Mouse (Mus musculus): ENCODE measurements around the gene Ccdc57. TPM values are rescaled to one million over a fixed set of nuclear protein-coding genes. Genes with fewer than 3 reads are reported as not detected.

Ccdc57 gene
- polyA plus RNA-seq (2015; fragmentation: Nextera tagmentation; extraction: Ambion mirVana) = 7.4 and 8.2 TPM in 2 replicates

DNA sequence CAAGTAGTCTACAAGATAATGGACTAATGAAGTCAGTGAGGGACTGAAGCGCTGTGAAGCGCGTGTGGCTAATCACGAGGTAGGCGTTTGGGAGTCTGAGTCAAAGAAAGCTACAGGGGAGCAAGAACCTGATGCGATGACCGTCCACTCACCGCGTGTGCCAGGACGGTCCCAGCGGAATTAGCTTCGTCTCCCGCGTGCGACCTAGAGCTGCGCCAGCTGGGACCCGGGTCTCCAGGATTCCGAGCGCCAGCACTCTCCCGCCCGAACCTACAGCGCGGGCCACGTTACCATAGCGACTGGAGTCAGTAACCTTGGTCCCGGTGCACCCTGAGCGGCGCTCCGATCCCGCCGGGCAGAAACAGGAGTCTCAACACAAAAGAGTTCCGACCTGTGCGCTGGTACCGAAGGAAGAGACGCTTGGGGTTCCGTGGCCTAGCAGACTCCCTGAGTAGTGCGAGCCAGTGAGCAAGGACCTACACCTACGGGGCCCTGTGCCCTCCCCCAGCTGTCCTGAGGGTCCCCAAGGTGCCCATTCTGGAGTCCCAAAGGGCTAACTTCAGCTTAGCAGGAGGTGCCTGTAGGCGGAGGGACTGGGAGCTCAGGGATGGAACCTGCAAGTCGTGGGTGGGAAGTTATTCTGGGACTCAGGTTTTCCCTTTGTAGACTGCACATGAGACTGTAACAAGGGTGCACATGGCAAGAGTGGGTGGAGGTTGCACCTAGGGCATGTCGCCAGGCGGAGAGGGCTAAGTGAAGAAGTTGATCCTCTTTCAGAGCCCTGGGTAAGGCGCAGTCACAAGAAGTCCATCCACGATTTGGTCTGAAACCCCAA lies at the start of gene Ccdc57:
Gene Ccdc57 (minus strand): TSS at position 309 of the 835 bp plus-strand sequence.
- WGBS = 9% methylated on average over 44 of the region's 44 CpGs
- ATAC-seq (replicated peaks) = peak; percentile 94
- Histone ChIP-seq H3K4me3 (peak within 1 kb of the TSS; percentile 65), H3K4me2 (peak within 1 kb of the TSS; percentile 82), H3K9ac (peak within 1 kb of the TSS; percentile 60), H3K4me1 (peaks cover 18% of the 10 kb centered on the region), H3K36me3 (replicated peaks) (no peaks in the 10 kb centered on the region), H3K27ac (peak within 1 kb of the TSS; percentile 53), H3K9me3 (no peaks in the 10 kb centered on the region), H3K27me3 (replicated peaks) (no peaks in the 10 kb centered on the region)

DNA sequence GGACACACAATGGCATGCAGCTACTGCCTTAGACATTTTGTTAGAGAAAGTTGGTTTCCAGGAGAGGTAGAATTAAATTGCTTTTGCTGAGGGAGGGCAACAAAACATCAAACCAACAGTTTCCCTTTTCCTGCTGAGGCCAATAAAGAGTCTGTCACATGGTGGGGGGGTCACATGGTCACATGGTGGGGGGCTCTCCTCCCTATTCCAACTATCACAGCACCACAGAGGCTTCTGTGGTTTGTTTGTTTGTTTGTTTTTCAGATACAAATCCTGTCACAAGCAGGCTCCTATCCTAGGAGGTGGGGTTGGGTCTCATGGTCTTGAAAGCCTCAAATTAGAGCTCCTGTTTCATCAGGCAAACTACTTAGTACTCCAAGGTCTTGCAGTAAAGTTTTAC lies 49.8 kb upstream of the Ccdc57 start:
- Histone ChIP-seq H3K9me3 (no peaks in the 10 kb centered on the region), H3K4me3 (no peak overlapping the region), H3K27ac (no peak overlapping the region), H3K36me3 (replicated peaks) (peaks cover 45% of the 10 kb centered on the region), H3K4me1 (peaks cover 4% of the 10 kb centered on the region), H3K4me2 (no peak overlapping the region), H3K27me3 (replicated peaks) (no peaks in the 10 kb centered on the region), H3K9ac (no peak overlapping the region)
- no peak for ATAC-seq (replicated peaks)

DNA sequence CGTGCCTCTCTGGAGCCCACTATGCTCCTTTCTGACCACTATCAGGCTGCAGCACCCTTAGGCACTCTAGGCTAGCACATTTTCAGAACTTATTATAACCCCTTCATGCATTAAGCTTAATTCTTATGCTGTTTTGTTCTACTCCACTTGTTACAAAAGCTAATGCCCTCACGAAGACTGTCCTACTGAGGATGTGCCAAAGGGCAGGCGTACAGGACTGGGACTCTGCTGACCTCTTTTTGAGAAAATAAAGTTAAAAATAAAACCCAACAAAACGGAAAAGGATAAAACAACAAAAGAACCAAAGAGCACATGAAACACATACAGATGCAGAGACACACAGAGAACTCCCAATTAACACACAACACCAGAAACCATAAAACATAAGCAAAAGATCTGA lies 49.0 kb upstream of the Ccdc57 start:
- no peaks in the 10 kb centered on the region for H3K27me3 ChIP-seq (replicated peaks)
- H3K27ac ChIP-seq = no peak overlapping the region
- no peak overlapping the region for H3K4me3 ChIP-seq
- no peak overlapping the region for H3K4me2 ChIP-seq
- WGBS = 84% methylated on average over 4 of the region's 4 CpGs
- H3K36me3 ChIP-seq (replicated peaks) = peaks cover 45% of the 10 kb centered on the region
- no peaks in the 10 kb centered on the region for H3K4me1 ChIP-seq
- ATAC-seq (replicated peaks) = no peak
- H3K9ac ChIP-seq = no peak overlapping the region
- H3K9me3 ChIP-seq = no peaks in the 10 kb centered on the region

DNA sequence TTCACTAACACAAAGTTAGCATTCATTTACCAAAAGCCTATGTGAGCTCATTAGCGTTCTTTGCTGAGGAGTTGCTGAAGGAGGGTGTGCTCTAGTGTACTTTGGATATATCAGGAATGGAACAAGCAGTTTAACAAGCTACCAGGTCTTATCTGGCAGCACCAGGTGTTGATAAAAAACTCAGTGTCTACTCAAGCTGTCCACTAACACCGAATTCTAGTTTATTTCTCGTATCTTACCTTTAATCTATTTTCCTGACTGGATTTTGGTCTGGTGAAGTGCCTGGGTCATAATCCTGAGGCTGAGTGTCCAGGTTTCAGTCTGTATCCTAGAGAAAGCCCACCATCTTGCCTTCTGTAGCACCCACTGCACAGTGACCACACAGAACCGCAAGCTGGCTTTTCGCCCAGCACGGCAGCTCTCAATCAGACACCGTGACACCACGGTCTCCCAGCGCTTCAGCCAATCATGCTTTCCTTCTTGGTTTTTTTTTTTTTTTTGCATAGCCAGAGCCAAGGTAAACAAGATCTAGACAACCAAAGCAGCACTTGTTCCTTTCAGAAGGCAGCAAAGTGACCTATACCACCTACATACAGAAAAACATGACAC lies 47.9 kb upstream of the Ccdc57 start:
- H3K4me3 ChIP-seq = no peak overlapping the region
- peaks cover 48% of the 10 kb centered on the region for H3K36me3 ChIP-seq (replicated peaks)
- H3K9me3 ChIP-seq = no peaks in the 10 kb centered on the region
- no peak overlapping the region for H3K4me2 ChIP-seq
- 91% methylated on average over 9 of the region's 9 CpGs for WGBS
- no peak for ATAC-seq (replicated peaks)
- H3K4me1 ChIP-seq = no peaks in the 10 kb centered on the region
- no peak overlapping the region for H3K27ac ChIP-seq
- H3K27me3 ChIP-seq (replicated peaks) = no peaks in the 10 kb centered on the region
- no peak overlapping the region for H3K9ac ChIP-seq

DNA sequence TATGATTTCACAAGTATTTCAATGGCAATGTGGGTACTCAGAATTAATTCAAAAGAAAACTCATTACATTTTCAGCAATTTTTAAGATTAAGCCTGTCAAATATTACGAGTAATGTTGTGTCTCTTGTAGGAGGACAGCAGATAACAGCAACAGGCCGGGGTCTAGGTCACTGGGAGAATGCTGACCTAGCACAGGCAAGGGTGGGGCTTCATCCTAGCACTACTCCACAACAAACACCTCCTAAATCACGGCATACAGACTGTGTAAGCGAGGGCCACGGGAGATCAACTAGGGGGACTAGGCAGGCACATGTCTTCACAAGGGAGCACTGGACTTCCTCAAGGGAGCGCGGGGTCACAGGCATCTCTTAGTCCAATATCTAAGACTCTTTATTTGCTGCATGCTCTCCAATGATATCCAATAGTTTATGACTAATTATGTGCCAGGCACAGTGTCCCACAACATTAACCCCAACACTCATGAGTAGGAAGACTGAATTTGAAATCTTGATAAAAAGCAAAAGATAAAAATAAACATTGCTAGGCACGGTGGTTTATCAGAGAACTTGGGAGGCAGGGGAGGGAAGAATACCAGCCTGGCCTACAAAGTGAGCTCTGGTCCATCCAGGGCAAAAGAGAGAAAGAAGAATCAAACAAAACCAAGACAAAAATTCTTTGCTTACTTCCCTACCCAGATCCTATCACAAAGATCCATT lies 47.2 kb upstream of the Ccdc57 start:
- 92% methylated on average over 8 of the region's 8 CpGs for WGBS
- Histone ChIP-seq H3K36me3 (replicated peaks) (peaks cover 51% of the 10 kb centered on the region), H3K4me1 (no peaks in the 10 kb centered on the region)

DNA sequence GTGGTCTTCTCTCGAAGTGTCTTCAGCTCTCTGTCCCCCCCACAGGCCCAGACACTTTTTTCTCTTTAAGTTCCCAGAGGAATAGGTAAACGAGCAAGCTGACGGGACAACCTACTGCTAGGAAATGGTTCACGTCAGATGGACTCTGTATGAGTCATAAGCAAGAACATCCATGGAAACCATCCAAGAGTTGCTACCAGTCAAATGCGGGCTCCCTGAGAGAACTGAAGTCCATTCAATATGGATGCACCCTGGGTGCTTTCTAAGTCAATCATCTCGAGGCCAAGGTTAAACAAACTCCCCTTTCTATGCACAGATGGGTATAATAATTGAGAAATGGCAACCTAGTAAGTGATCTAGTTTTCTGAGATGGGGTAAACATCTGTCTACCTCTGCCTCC lies 40.6 kb upstream of the Ccdc57 start:
- no peak for ATAC-seq (replicated peaks)
- Histone ChIP-seq H3K4me3 (no peak overlapping the region), H3K9me3 (no peaks in the 10 kb centered on the region), H3K4me2 (no peak overlapping the region), H3K9ac (no peak overlapping the region), H3K27me3 (replicated peaks) (no peaks in the 10 kb centered on the region), H3K27ac (no peak overlapping the region), H3K36me3 (replicated peaks) (peaks cover 56% of the 10 kb centered on the region), H3K4me1 (no peaks in the 10 kb centered on the region)
- 88% methylated on average over 6 of the region's 6 CpGs for WGBS

More for the DNA sequence above, 47.2 kb upstream of the Ccdc57 start:
- Histone ChIP-seq H3K9me3 (no peaks in the 10 kb centered on the region), H3K27me3 (replicated peaks) (no peaks in the 10 kb centered on the region), H3K27ac (no peak overlapping the region), H3K4me3 (no peak overlapping the region), H3K9ac (no peak overlapping the region), H3K4me2 (no peak overlapping the region)
- no peak for ATAC-seq (replicated peaks)

DNA sequence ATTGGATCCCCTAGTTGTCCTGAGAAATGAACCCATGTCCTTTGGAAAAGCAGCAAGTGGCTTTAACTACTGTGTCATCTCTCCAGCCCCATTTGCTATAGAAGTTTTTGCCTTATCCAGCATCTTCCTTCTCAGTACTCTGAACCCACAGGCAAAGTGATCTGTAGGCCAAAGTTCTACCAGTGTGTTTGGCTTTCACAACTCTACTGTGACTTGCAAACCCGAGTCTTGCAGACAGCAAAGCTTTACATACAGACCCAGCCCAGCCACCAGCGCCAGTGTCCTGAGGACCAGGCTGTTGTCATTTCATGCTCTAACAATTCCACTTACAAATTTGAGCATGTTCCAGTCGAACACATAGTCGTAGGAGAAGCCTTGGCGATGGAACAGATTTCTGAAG lies 38.6 kb upstream of the Ccdc57 start:
- Histone ChIP-seq H3K4me2 (no peak overlapping the region), H3K27ac (no peak overlapping the region), H3K36me3 (replicated peaks) (peaks cover 74% of the 10 kb centered on the region), H3K4me3 (no peak overlapping the region), H3K4me1 (no peaks in the 10 kb centered on the region), H3K27me3 (replicated peaks) (no peaks in the 10 kb centered on the region), H3K9ac (no peak overlapping the region), H3K9me3 (no peaks in the 10 kb centered on the region)
- ATAC-seq (replicated peaks) = no peak
- 91% methylated on average over 5 of the region's 5 CpGs for WGBS

DNA sequence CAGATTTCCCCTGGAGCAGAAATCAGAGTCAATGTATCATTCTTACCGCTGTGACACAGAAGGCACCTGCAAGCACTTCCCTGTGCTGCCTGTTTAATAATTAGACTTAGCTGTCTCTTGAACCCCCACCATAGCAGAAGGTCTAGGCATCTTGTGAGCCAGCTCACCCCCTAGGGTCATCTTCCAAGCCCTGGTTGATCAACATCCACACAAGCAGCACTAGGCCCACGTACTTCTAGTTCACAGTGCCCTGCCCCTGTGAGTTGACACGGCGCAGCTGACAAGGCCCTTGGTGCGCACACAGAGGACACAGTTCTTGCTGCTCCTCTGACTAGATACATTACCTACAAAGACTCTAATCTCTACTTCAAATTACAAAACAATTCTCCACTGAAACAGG lies 37.1 kb upstream of the Ccdc57 start:
- Histone ChIP-seq H3K4me1 (no peaks in the 10 kb centered on the region), H3K27me3 (replicated peaks) (no peaks in the 10 kb centered on the region), H3K9ac (no peak overlapping the region), H3K4me3 (no peak overlapping the region), H3K36me3 (replicated peaks) (peaks cover 82% of the 10 kb centered on the region), H3K27ac (no peak overlapping the region), H3K4me2 (no peak overlapping the region), H3K9me3 (no peaks in the 10 kb centered on the region)
- no peak for ATAC-seq (replicated peaks)
- WGBS = 97% methylated on average over 5 of the region's 5 CpGs

DNA sequence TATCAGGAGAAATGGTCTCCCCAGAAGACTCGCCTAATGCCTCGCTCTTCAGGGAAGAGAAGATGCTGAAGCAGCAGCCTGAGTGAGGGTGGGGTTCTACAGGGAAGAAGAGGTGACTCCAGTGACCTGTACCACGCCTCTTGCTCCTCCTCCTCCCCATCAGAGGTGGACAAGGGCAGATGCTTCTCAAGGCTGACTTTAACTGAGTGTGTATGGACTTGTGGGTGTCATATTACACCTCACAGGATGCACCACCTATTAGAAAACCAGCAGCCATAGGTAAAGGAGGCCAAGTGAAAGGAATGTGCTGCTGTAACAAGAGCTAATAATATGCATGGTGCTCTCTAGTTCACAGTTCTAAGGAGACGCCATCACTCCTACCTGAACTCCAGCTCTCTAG lies 32.9 kb upstream of the Ccdc57 start:
- Histone ChIP-seq H3K4me2 (no peak overlapping the region), H3K27ac (no peak overlapping the region), H3K4me1 (no peaks in the 10 kb centered on the region), H3K4me3 (no peak overlapping the region), H3K27me3 (replicated peaks) (no peaks in the 10 kb centered on the region), H3K36me3 (replicated peaks) (peaks cover 81% of the 10 kb centered on the region), H3K9me3 (no peaks in the 10 kb centered on the region), H3K9ac (no peak overlapping the region)
- 93% methylated on average over 4 of the region's 4 CpGs for WGBS
- no peak for ATAC-seq (replicated peaks)

DNA sequence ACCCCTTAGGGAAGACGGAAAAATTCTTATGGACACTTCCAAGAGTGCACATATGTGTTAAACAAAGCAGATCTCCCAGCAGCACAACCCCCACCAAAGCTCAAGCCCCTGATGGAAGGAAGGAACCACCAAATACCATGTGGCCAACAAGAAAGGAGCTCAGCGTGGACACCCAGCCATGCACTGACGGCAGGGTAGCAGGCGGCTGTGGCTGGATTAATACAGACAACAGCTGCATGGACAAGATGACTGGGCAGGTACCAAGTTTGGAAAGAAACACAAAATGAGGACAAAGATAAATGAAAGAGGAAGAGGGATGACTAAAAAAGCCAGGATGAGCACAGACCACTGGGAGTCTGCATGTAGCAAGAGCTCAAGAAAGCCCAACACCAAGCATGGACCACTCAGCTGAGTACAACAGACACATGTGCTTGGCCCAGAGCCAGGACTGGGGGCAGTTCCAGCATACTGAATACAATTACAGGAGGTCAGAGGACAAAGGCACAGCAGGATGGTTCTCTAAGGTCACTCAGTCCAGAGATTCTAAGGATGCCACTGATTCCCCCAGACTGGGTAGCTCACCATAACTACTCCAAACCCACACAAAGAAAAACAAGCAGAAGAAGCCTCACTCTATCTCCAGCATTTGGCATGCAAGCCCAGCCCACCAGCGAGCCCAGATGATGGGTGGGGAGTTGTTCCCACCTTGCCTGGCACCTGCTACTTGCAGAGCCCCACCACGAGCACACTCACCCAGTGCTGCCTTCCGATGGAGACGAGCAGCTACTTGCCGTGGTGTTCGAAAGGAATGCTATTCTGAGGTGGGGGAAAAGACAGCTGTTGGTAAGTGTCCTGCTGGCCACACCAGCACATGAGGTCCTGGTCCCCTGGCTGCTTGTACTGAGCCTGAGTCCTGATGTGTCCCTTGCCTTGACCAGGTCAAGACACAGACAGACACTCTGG lies 31.8 kb upstream of the Ccdc57 start:
- Histone ChIP-seq H3K4me3 (no peak overlapping the region), H3K4me1 (no peaks in the 10 kb centered on the region), H3K27ac (no peak overlapping the region), H3K4me2 (no peak overlapping the region), H3K9me3 (no peaks in the 10 kb centered on the region), H3K36me3 (replicated peaks) (peaks cover 72% of the 10 kb centered on the region), H3K9ac (no peak overlapping the region), H3K27me3 (replicated peaks) (no peaks in the 10 kb centered on the region)
- WGBS = 73% methylated on average over 10 of the region's 10 CpGs
- no peak for ATAC-seq (replicated peaks)

DNA sequence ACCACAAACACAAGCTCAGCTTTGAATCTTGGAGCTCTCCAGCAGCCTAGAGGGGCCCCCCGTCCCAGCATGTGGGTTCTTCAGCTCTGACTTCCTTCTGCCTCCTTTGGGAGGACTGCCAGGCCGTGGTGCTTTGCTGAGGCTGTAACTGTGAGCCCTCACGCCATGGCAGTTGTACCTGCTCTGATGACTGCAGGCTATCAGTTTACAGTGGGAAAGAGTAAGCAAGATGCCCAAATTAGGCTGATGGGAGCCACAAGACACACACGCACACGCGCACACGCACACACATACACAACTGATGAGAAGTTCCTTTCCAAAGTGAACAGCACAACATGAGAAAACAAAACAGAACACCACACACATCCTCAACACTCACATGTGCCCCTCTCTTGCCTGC lies 30.2 kb upstream of the Ccdc57 start:
- no peaks in the 10 kb centered on the region for H3K4me1 ChIP-seq
- H3K9ac ChIP-seq = no peak overlapping the region
- peaks cover 59% of the 10 kb centered on the region for H3K36me3 ChIP-seq (replicated peaks)
- H3K9me3 ChIP-seq = no peaks in the 10 kb centered on the region
- H3K27me3 ChIP-seq (replicated peaks) = no peaks in the 10 kb centered on the region
- 90% methylated on average over 7 of the region's 7 CpGs for WGBS
- H3K4me2 ChIP-seq = no peak overlapping the region
- H3K27ac ChIP-seq = no peak overlapping the region
- ATAC-seq (replicated peaks) = no peak
- H3K4me3 ChIP-seq = no peak overlapping the region
